Mouse (Mus musculus): ENCODE measurements around the gene Scfd1.

The Scfd1 gene

GRCm38 (mm10) chr12:51377003-51377887, at the start of gene Scfd1:
TSS of gene Scfd1 (plus strand) at chr12:51377510.
- peak; percentile 96 for DNase-seq

- no peak for DNase-seq
Measured at GRCm38 (mm10) chr12:51337014-51337413, 40.3 kb upstream of the Scfd1 start.

- no peak for DNase-seq
Measured at GRCm38 (mm10) chr12:51346121-51346520, 31.2 kb upstream of the Scfd1 start.

GRCm38 (mm10) chr12:51347988-51348697, 29.2 kb upstream of the Scfd1 start, which contains the start of gene G2e3:
TSS of gene G2e3 (plus strand) at chr12:51348061.
- peak; percentile 80 for DNase-seq

- DNase-seq, result no peak
Measured at GRCm38 (mm10) chr12:51348698-51348998, 28.7 kb upstream of the Scfd1 start.

- DNase-seq, result no peak
Measured at GRCm38 (mm10) chr12:51355296-51355695, 22.0 kb upstream of the Scfd1 start.

- DNase-seq, result no peak
Measured at GRCm38 (mm10) chr12:51361294-51361693, 16.0 kb upstream of the Scfd1 start.

- DNase-seq, result no peak
Measured at GRCm38 (mm10) chr12:51362898-51363297, 14.4 kb upstream of the Scfd1 start.

- DNase-seq, result no peak
Measured at GRCm38 (mm10) chr12:51368504-51368903, 8.8 kb upstream of the Scfd1 start.

- DNase-seq, result no peak
Measured at GRCm38 (mm10) chr12:51377888-51378190, 529 bp downstream of the Scfd1 start.

GRCm38 (mm10) chr12:51399871-51400270, 22.6 kb downstream of the Scfd1 start:
- no peak for DNase-seq

- DNase-seq, result no peak
Measured at GRCm38 (mm10) chr12:51402060-51402698, 24.9 kb downstream of the Scfd1 start.

- DNase-seq, result no peak
Measured at GRCm38 (mm10) chr12:51403987-51404586, 26.8 kb downstream of the Scfd1 start.

GRCm38 (mm10) chr12:51411362-51411761, 34.1 kb downstream of the Scfd1 start:
- no peak for DNase-seq

- no peak for DNase-seq
Measured at GRCm38 (mm10) chr12:51437541-51437940, 60.2 kb downstream of the Scfd1 start.

GRCm38 (mm10) chr12:51438311-51438710, 61.0 kb downstream of the Scfd1 start:
- DNase-seq, result no peak

- no peak for DNase-seq
Measured at GRCm38 (mm10) chr12:51449303-51449702, 72.0 kb downstream of the Scfd1 start.

GRCm38 (mm10) chr12:51470881-51471280, 93.6 kb downstream of the Scfd1 start:
- DNase-seq, result no peak

GRCm38 (mm10) chr12:51481246-51481645, 103.9 kb downstream of the Scfd1 start:
- no peak for DNase-seq

GRCm38 (mm10) chr12:51492040-51492439, 114.7 kb downstream of the Scfd1 start:
- DNase-seq, result no peak

GRCm38 (mm10) chr12:51493476-51493875, 116.2 kb downstream of the Scfd1 start:
- DNase-seq, result no peak

GRCm38 (mm10) chr12:51494641-51495040, 117.3 kb downstream of the Scfd1 start:
- no peak for DNase-seq
